Mouse (Mus musculus) cerebellum, postnatal 10 days (tissue): ENCODE measurements around the gene Cox4i2.
A peak's percentile ranks its signal among the peaks of the same experiment; 100 is the strongest.

Experiments used
- DNase-seq, 2 experiments: peaks; one replicate each; pipeline ENCODE4 v3.0.0; 2021; ENCODE audit warnings: mixed read lengths in 2 of 2

Cox4i2 gene

GRCm38 (mm10) chr2:152753944-152754711 is at the start of gene Cox4i2:
Gene Cox4i2, plus strand, starts transcription at chr2:152754173.
- DNase-seq = peak; percentile 28 to 40

- DNase-seq = peak; percentile 86 to 89
Measured at GRCm38 (mm10) chr2:152704256-152704605, 49.7 kb upstream of the Cox4i2 start.

GRCm38 (mm10) chr2:152704811-152705370 is 49.1 kb upstream of the Cox4i2 start:
- DNase-seq = no peak

GRCm38 (mm10) chr2:152705993-152706571 is 47.9 kb upstream of the Cox4i2 start:
- DNase-seq = peak; percentile 81 to 87

- DNase-seq = no peak
Measured at GRCm38 (mm10) chr2:152707186-152707585, 46.8 kb upstream of the Cox4i2 start.

GRCm38 (mm10) chr2:152707627-152708026 is 46.3 kb upstream of the Cox4i2 start:
- DNase-seq = peak; percentile 89 to 92

- no peak for DNase-seq
Measured at GRCm38 (mm10) chr2:152709066-152709465, 44.9 kb upstream of the Cox4i2 start.

- DNase-seq = peak in 1 of 2 experiments; percentile 21
Measured at GRCm38 (mm10) chr2:152716241-152716772, 37.7 kb upstream of the Cox4i2 start.

- no peak for DNase-seq
Measured at GRCm38 (mm10) chr2:152717652-152718051, 36.3 kb upstream of the Cox4i2 start.

- DNase-seq = peak in 1 of 2 experiments; percentile 45
Measured at GRCm38 (mm10) chr2:152718076-152718475, 35.9 kb upstream of the Cox4i2 start.

- peak; percentile 64 to 76 for DNase-seq
Measured at GRCm38 (mm10) chr2:152723651-152724331, 30.2 kb upstream of the Cox4i2 start.

GRCm38 (mm10) chr2:152724332-152724723 is 29.6 kb upstream of the Cox4i2 start:
- DNase-seq = no peak

GRCm38 (mm10) chr2:152725178-152725750 is 28.7 kb upstream of the Cox4i2 start:
- no peak for DNase-seq

GRCm38 (mm10) chr2:152726213-152726612 is 27.8 kb upstream of the Cox4i2 start:
- DNase-seq = no peak

GRCm38 (mm10) chr2:152726751-152727335 is 27.1 kb upstream of the Cox4i2 start:
- DNase-seq = no peak

GRCm38 (mm10) chr2:152727795-152728510 is 26.0 kb upstream of the Cox4i2 start:
- DNase-seq = no peak

- DNase-seq = no peak
Measured at GRCm38 (mm10) chr2:152728594-152728993, 25.4 kb upstream of the Cox4i2 start.

GRCm38 (mm10) chr2:152729013-152729635 is 24.8 kb upstream of the Cox4i2 start:
- no peak for DNase-seq

- DNase-seq = peak; percentile 56 to 62
Measured at GRCm38 (mm10) chr2:152729636-152730020, 24.3 kb upstream of the Cox4i2 start.

- DNase-seq = peak in 1 of 2 experiments; percentile 53
Measured at GRCm38 (mm10) chr2:152733201-152733600, 20.8 kb upstream of the Cox4i2 start.

- DNase-seq = no peak
Measured at GRCm38 (mm10) chr2:152734501-152734900, 19.5 kb upstream of the Cox4i2 start.
